Mouse (Mus musculus): Measurements from ENCODE around the gene Tamm41.

DNA sequence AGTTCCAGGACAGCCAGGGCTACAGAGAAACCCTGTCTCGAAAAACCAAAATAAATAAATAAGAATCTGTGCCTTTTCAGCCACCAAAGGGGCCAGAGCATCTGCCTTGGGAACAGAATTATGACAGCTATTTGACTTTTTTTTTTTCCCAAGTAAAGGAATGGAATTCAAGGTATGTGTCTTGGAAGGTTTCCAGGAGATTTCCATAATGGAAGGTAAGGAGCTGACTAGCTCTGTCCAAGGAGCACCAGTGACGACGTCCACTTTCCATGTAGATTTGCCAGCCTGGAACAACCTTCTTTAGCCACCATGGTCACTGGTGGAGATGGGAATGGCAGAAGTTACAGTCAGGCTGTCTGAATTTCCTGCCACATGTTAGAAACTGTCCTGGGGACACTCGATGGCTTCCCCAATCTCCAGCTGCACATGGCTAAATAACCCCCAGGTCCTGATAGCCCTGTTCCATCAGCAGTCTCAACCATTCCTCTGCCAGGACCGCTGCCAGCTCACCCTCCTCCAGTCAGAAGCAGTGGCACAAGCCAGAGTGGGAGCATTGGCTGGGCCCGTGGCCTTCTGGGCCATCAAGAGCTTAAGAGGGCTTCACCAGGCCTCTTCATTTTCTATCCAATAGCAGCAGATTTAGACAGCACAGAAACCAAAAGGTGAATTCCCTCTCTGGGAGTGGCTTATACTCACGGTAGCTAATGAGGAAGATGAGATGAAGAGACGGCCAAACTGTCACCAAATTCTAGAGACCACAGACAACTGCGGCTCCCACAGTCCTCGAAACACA is 76.2 kb downstream of the Tamm41 start:
- no peak for TF ChIP-seq CTCF (conservative IDR thresholded peaks at IDR 0.05; ENCODE audit: insufficient read depth, insufficient read length, low read depth, low read length)
- TF ChIP-seq POLR2A (IDR thresholded peaks at IDR 0.05; ENCODE audit: low read depth, low read length), result no peak
